Mouse (Mus musculus): ENCODE results near the gene Sema4f.

DNA sequence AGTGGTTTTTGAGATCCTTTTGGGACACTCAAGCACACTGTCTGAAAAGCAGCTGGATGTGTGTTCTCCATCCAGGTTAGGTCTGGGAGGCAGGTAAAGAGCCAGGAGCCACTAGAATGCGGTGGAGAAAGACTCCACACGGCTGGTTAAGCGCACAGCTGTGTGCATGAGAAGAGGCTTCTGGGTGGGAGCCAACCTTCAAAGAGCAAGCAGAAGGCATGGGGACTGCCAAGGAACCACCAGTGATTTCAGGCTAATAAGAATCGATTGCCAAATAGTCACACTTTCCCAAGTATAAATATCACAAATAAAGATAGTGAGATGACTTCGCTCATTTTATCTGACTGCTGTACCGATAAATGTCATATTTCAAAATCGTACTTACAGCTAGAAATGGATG lies 13.0 kb downstream of the Sema4f start:
- TF ChIP-seq CTCF (conservative IDR thresholded peaks at IDR 0.05; ENCODE audit: low read length) (no peak), NANOG (IDR thresholded peaks at IDR 0.05; ENCODE audit: borderline replicate concordance, low read length) (no peak)

All from E14TG2a.4 (cell line).